Mouse (Mus musculus): ENCODE data around the gene Ssbp4.

GRCm38 (mm10) chr8:70636838-70637237 lies 28.2 kb upstream of the Ssbp4 start:
- TF ChIP-seq GATA1 (IDR thresholded peaks at IDR 0.05; ENCODE audit: borderline replicate concordance, low read length) (no peak), FLI1 (IDR thresholded peaks at IDR 0.05; ENCODE audit: low read length) (no peak)
